Mouse (Mus musculus) 416B (cell line): ENCODE data around the gene Gyg.
A peak's percentile ranks its signal among the peaks of the same experiment; 100 is the strongest.

ENCODE experiments used
- DNase-seq: peaks from one replicate; pipeline ENCODE4 v3.0.0; 2011; ENCODE audit warnings: low read depth

Gene Gyg

GRCm38 (mm10) chr3:20154531-20155367 is at the start of gene Gyg:
TSS of gene Gyg (minus strand) at chr3:20155317.
- peak; percentile 78 for DNase-seq

GRCm38 (mm10) chr3:20198869-20199268 is 43.8 kb upstream of the Gyg start:
- DNase-seq: peak; percentile 82

GRCm38 (mm10) chr3:20197878-20198277 is 42.8 kb upstream of the Gyg start:
- DNase-seq: peak; percentile 86

- DNase-seq: peak; percentile 89
Observed at GRCm38 (mm10) chr3:20188976-20189675, 34.0 kb upstream of the Gyg start.

GRCm38 (mm10) chr3:20172394-20172793 is 17.3 kb upstream of the Gyg start:
- DNase-seq: no peak

- DNase-seq: no peak
Observed at GRCm38 (mm10) chr3:20167487-20167886, 12.4 kb upstream of the Gyg start.

- peak; percentile 67 for DNase-seq
Observed at GRCm38 (mm10) chr3:20155476-20155875, 359 bp upstream of the Gyg start.

GRCm38 (mm10) chr3:20151651-20152050 is 3.5 kb downstream of the Gyg start:
- peak; percentile 12 for DNase-seq

- DNase-seq: no peak
Observed at GRCm38 (mm10) chr3:20150511-20150910, 4.6 kb downstream of the Gyg start.

GRCm38 (mm10) chr3:20147647-20148046 is 7.5 kb downstream of the Gyg start:
- no peak for DNase-seq

GRCm38 (mm10) chr3:20146884-20147395 is 8.2 kb downstream of the Gyg start:
- DNase-seq: no peak

GRCm38 (mm10) chr3:20145696-20146113 is 9.4 kb downstream of the Gyg start:
- DNase-seq: no peak

GRCm38 (mm10) chr3:20144401-20144800 is 10.7 kb downstream of the Gyg start:
- no peak for DNase-seq

GRCm38 (mm10) chr3:20143726-20144125 is 11.4 kb downstream of the Gyg start:
- DNase-seq: no peak

- DNase-seq: no peak
Observed at GRCm38 (mm10) chr3:20142576-20142975, 12.5 kb downstream of the Gyg start.

GRCm38 (mm10) chr3:20142101-20142500 is 13.0 kb downstream of the Gyg start:
- no peak for DNase-seq

- DNase-seq: no peak
Observed at GRCm38 (mm10) chr3:20141679-20142078, 13.4 kb downstream of the Gyg start.

- no peak for DNase-seq
Observed at GRCm38 (mm10) chr3:20141240-20141639, 13.9 kb downstream of the Gyg start.

GRCm38 (mm10) chr3:20136868-20137581 is 18.1 kb downstream of the Gyg start:
- peak; percentile 74 for DNase-seq

GRCm38 (mm10) chr3:20134545-20134944 is 20.6 kb downstream of the Gyg start:
- peak; percentile 72 for DNase-seq

GRCm38 (mm10) chr3:20133745-20134144 is 21.4 kb downstream of the Gyg start:
- no peak for DNase-seq

- peak; percentile 70 for DNase-seq
Observed at GRCm38 (mm10) chr3:20132731-20133130, 22.4 kb downstream of the Gyg start.
